Mouse (Mus musculus): ENCODE measurements around the gene Olfr273.
"Not testable (repeated sequence)": the region's sequence is repeated elsewhere in the genome, so short reads cannot be mapped to it uniquely, and the experiment has no call there.

Olfr273 gene

GRCm38 (mm10) chr4:52859136-52859535 is at the start of gene Olfr273:
TSS of gene Olfr273 (minus strand) at chr4:52859236.
- no peak for DNase-seq

DNA sequence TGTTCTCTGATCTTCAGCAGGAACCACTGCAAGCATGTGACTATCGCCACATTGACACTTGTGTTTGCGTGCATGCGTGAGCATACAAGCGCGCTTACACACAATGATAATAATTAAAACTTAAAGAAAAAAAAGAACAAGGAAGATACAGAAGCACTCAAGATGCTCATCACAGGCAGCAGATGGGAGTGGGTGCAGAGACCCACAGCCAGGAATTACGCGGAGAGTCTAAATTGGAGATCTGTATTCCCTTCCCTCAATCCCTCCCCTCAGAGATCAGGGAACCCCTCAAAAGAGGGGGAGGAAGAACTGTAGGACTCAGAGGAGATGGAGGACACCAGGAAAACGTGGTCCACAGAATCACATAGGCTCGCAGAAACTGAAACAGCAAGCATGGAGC is 5.1 kb upstream of the Olfr273 start:
- DNase-seq, result peak; percentile 16

GRCm38 (mm10) chr4:52849672-52850071 is 9.4 kb downstream of the Olfr273 start:
- DNase-seq, result no peak

DNA sequence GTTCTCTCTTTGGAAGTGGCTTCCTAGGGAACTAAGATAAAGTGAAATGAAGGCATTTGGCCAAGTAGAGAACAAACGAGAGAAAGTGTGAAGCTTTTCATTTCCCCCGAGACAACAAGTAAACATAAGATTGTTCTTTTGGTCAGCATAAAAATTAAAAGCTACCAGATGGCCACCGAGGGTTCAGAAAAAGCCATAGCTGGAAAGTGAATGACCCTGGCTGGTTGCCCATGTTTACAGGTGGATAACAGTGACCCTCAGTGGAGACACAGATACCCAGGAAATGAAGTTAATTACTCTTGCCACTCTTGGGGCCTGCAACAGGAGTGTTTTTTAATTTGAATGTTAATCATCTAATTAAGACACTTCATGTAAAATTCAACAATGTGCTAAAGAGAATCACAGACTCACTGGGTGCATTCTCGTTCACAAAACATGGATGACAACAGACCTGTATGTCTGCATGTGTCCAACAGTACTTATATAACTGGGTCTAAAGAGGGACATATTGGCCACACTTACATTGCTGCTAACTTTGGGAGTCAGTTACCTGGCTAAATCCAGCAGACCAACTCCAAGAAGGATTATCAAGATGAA is 9.9 kb downstream of the Olfr273 start:
- DNase-seq, result no peak

DNA sequence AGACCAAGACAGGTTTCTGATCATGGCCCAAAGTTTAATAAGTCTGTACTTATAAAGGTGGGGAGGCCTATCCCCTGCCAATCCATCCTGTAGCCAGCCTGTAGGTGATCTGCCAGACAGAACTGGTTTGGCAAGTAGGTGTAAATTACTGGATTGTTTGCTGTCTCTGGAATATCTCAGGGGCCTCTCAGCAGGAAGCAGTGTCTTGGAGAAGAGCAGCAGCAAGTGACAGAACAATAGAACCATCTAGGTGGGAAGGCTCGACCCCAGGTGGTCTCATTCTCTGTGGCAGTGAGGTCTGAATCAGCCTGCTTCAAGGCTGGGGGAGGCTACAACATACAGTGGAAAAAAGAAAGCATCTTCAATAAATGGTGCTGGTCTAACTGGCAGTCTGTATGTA is 13.6 kb downstream of the Olfr273 start:
- not testable (repeated sequence) for DNase-seq

GRCm38 (mm10) chr4:52821375-52821774 is 37.7 kb downstream of the Olfr273 start:
- no peak for DNase-seq

GRCm38 (mm10) chr4:52814304-52814703 is 44.7 kb downstream of the Olfr273 start, which contains the start of gene Olfr275:
TSS of gene Olfr275 (plus strand) at chr4:52814604.
- no peak for DNase-seq

DNA sequence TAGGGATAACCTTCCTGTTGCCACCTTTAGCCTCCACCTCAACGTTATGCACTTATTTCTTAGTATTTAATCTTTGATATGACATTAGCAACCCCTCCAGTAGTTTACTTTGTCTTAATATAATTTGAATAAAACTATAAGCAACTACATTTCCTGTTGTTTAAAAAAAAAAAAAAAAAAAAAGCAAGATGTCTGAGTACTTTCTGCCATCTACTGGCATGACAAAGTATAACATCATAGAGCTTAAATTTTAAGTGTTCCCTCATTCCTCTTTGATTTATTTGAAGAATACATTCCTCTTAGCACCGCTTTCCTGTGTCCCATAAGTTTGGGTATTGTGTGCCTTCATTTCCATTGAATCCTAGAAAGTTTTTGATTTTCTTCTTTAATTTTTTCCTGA is 47.2 kb downstream of the Olfr273 start:
- DNase-seq, result no peak
